Mouse (Mus musculus): Measurements from ENCODE around the gene Ccr1. TPM values are rescaled to one million over a fixed set of nuclear protein-coding genes. Genes with fewer than 3 reads are reported as not detected.

The Ccr1 gene
- total and polyA plus RNA-seq, 3 experiments, result 0.07 TPM; not detected in 2

DNA sequence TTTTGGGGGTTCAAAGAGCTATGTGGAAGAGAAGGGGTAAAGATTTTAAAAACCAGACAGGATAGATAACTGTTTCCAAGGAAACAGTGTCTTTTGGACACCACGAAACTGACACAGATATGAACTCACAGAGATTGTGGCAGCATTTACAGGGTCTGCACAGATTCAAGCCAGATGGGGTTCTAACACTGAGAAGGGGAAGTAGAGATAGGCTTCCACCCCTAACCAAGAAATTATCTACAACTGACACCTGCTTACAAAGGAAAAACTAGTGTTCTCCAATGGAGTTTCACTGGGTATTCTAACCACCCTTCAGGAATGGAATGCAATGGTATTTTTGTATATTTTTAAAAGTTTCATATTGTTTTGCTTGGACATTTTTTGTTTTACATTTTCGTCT is 47.6 kb upstream of the Ccr1 start (continued):
- TF ChIP-seq MAZ (IDR thresholded peaks at IDR 0.05; ENCODE audit: low read depth, low read length) (no peak), ZMIZ1 (IDR thresholded peaks at IDR 0.05; ENCODE audit: low read depth, low read length) (peak; percentile 42; the same call in 1 of the 2 replicates), POLR2AphosphoS5 (IDR thresholded peaks at IDR 0.05; ENCODE audit: borderline replicate concordance, low read depth, low read length) (no peak), ELF1 (IDR thresholded peaks at IDR 0.05; ENCODE audit: low read depth, low read length) (peak; percentile 38; the same call in 1 of the 2 replicates), GATA1 (IDR thresholded peaks at IDR 0.05; ENCODE audit: low read depth, low read length) (peak; percentile 96), UBTF (IDR thresholded peaks at IDR 0.05; ENCODE audit: borderline replicate concordance, insufficient read depth, low read depth, low read length) (no peak), MXI1 (IDR thresholded peaks at IDR 0.05; ENCODE audit: low read depth, low read length) (peak; percentile 83), MAFK (IDR thresholded peaks at IDR 0.05; ENCODE audit: borderline replicate concordance, low read depth, low read length) (peak; percentile 87), JUND (IDR thresholded peaks at IDR 0.05; ENCODE audit: low read depth, low read length) (no peak), EP300 (IDR thresholded peaks at IDR 0.05; ENCODE audit: low read depth in 1 of 2, low read length in 2 of 2) (peak; percentile 93 to 96)

DNA sequence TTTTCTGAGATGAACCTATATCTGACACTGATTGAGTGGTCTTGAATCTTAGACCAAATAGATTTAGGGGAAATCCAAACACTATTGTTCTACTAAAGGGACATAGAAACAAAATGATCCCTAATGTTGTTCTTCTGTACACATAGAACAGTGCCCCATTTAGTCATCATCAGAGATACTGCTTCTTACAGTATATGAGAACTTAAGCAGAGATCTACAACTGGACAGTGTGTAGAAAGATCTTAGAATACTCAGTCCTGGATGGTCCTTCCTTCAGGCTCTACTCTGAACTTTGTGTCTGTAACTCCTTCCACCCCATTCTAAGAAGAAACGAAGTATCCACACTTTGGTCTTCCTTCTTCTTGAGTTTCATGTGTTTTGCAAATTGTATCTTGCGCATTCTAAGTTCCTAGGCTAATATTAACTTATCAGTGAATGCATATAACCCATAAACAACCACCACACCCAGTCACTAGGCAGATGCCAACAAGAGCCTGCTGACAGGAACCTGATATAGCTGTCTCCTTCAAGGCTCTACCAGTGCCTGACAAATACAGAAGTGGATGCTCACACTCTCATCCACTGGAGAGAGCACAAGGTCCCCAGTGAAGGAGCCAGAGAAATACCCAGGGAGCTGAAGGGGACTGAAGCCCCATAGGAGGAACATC is 46.6 kb upstream of the Ccr1 start:
- Histone ChIP-seq H3K27me3 (ENCODE audit: control insufficient read depth in 1 of 2, insufficient read depth in 2 of 2, low read length in 2 of 2) (no peaks in the 10 kb centered on the region; a peak in 2 of 4 replicates), H3K9me3 (replicated peaks; ENCODE audit: insufficient read depth, low read length) (no peaks in the 10 kb centered on the region), H3K4me3 (ENCODE audit: control insufficient read depth in 1 of 2, insufficient read depth in 1 of 2, low read depth in 2 of 2, low read length in 2 of 2) (no peak overlapping the region), H3K27ac (ENCODE audit: control insufficient read depth, low read depth, low read length) (no peak overlapping the region), H3K4me1 (ENCODE audit: control insufficient read depth in 1 of 2, insufficient read depth in 2 of 2, low read length in 2 of 2) (peaks cover 10 to 17% of the 10 kb centered on the region in 2 experiments), H3K36me3 (ENCODE audit: control insufficient read depth in 1 of 2, insufficient read depth in 2 of 2, low read length in 2 of 2) (peaks cover 0 to 24% of the 10 kb centered on the region in 2 experiments; a peak in 2 of 4 replicates), H3K79me2 (ENCODE audit: control insufficient read depth, insufficient read depth, low read length, poor library complexity) (no peaks in the 10 kb centered on the region), H3K9ac (ENCODE audit: control insufficient read depth, low read depth, low read length, poor library complexity, severe bottlenecking) (no peak overlapping the region)
- no peak for DNase-seq (ENCODE audit: low read depth, low spot score)
- no peak for TF ChIP-seq TBP (IDR thresholded peaks at IDR 0.05; ENCODE audit: low read depth, low read length)
- no peak for TF ChIP-seq POLR2A (IDR thresholded peaks at IDR 0.05; ENCODE audit: control insufficient read depth in 1 of 2, insufficient read depth in 1 of 2, low read depth in 1 of 2, low read length in 2 of 2, poor library complexity in 1 of 2)
- TF ChIP-seq GATA1 (IDR thresholded peaks at IDR 0.05; ENCODE audit: low read depth, low read length), result no peak
- TF ChIP-seq E2F4 (IDR thresholded peaks at IDR 0.05; ENCODE audit: borderline replicate concordance, low read depth, low read length), result no peak
- no peak for TF ChIP-seq SIN3A (IDR thresholded peaks at IDR 0.05; ENCODE audit: low read length)
- TF ChIP-seq ETS1 (IDR thresholded peaks at IDR 0.05; ENCODE audit: low read depth, low read length), result no peak
- no peak for TF ChIP-seq UBTF (IDR thresholded peaks at IDR 0.05; ENCODE audit: borderline replicate concordance, insufficient read depth, low read depth, low read length)
- no peak for TF ChIP-seq SMC3 (IDR thresholded peaks at IDR 0.05; ENCODE audit: low read depth, low read length)

DNA sequence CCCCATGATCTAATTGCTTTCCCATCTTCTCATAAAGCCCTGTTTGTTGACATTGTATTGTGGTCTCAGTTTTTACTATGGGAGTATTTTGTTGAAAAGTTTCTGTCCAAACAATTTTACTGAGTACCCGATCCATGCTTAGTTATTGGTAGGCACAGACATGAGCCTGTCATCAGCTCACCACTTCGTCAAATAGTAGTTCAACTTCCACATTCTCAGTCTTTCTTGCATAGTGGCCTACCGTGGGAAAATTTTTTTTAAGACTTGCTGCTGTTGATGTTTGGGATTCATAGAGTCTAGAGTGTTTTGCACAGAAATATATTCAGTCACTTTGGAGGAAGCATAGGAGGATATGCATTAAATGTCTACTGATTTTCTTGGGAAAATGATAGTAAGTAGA is 44.8 kb upstream of the Ccr1 start:
- no peak overlapping the region for H3K27ac ChIP-seq (ENCODE audit: control insufficient read depth, low read depth, low read length)
- peaks cover 6 to 10% of the 10 kb centered on the region in 2 experiments for H3K4me1 ChIP-seq (ENCODE audit: control insufficient read depth in 1 of 2, insufficient read depth in 2 of 2, low read length in 2 of 2)
- TF ChIP-seq HCFC1 (IDR thresholded peaks at IDR 0.05; ENCODE audit: low read depth, low read length) (no peak), ZNF384 (IDR thresholded peaks at IDR 0.05; ENCODE audit: low read depth, low read length) (no peak), GABPA (IDR thresholded peaks at IDR 0.05; ENCODE audit: low read depth, low read length) (no peak), MAFK (IDR thresholded peaks at IDR 0.05; ENCODE audit: borderline replicate concordance, low read depth, low read length) (no peak), MYB (IDR thresholded peaks at IDR 0.05; ENCODE audit: low read depth, low read length) (no peak), POLR2A (IDR thresholded peaks at IDR 0.05; ENCODE audit: control insufficient read depth in 1 of 2, insufficient read depth in 1 of 2, low read depth in 1 of 2, low read length in 2 of 2, poor library complexity in 1 of 2) (no peak), ETS1 (IDR thresholded peaks at IDR 0.05; ENCODE audit: low read depth, low read length) (no peak), RAD21 (IDR thresholded peaks at IDR 0.05; ENCODE audit: low read depth, low read length) (no peak), SMC3 (IDR thresholded peaks at IDR 0.05; ENCODE audit: low read depth, low read length) (no peak), NELFE (IDR thresholded peaks at IDR 0.05; ENCODE audit: low read depth, low read length) (no peak), USF2 (IDR thresholded peaks at IDR 0.05; ENCODE audit: borderline replicate concordance in 1 of 2, insufficient read depth in 1 of 2, low read depth in 1 of 2, low read length in 2 of 2) (no peak), GATA1 (IDR thresholded peaks at IDR 0.05; ENCODE audit: low read depth, low read length) (no peak), ZMIZ1 (IDR thresholded peaks at IDR 0.05; ENCODE audit: low read depth, low read length) (no peak), ZKSCAN1 (IDR thresholded peaks at IDR 0.05; ENCODE audit: low read depth, low read length) (no peak)
- H3K9ac ChIP-seq (ENCODE audit: control insufficient read depth, low read depth, low read length, poor library complexity, severe bottlenecking), result no peak overlapping the region
- H3K9me3 ChIP-seq (replicated peaks; ENCODE audit: insufficient read depth, low read length), result no peaks in the 10 kb centered on the region
- H3K4me3 ChIP-seq (ENCODE audit: control insufficient read depth in 1 of 2, insufficient read depth in 1 of 2, low read depth in 2 of 2, low read length in 2 of 2), result no peak overlapping the region
- peaks cover 0 to 12% of the 10 kb centered on the region in 2 experiments; a peak in 2 of 4 replicates for H3K36me3 ChIP-seq (ENCODE audit: control insufficient read depth in 1 of 2, insufficient read depth in 2 of 2, low read length in 2 of 2)
- H3K79me2 ChIP-seq (ENCODE audit: control insufficient read depth, insufficient read depth, low read length, poor library complexity), result no peaks in the 10 kb centered on the region
- no peak for DNase-seq (ENCODE audit: low read depth, low spot score)
- no peaks in the 10 kb centered on the region; a peak in 2 of 4 replicates for H3K27me3 ChIP-seq (ENCODE audit: control insufficient read depth in 1 of 2, insufficient read depth in 2 of 2, low read length in 2 of 2)

Data from MEL (cell line).